Mouse (Mus musculus): ENCODE data around the gene Slc16a6. TPM values are rescaled to one million over a fixed set of nuclear protein-coding genes. Genes with fewer than 3 reads are reported as not detected.
"Not testable (repeated sequence)": the region's sequence is repeated elsewhere in the genome, so short reads cannot be mapped to it uniquely, and the experiment has no call there.

Gene Slc16a6
- total RNA-seq (2021) = 1 to 10 TPM; 3.7 to 7.1 TPM
- long read RNA-seq, experiment 1, partial matches to known transcripts = 0 of 2 reads
- long read RNA-seq, experiment 1, other reads (novel, unspliced or antisense) = 0 of 2 reads
- long read RNA-seq, experiment 2, partial matches to known transcripts = 0 of 1 reads
- long read RNA-seq, experiment 2, other reads (novel, unspliced or antisense) = 1 of 1 reads

- peak; percentile 52 for DNase-seq (ENCODE audit: low spot score)
Observed at GRCm38 (mm10) chr11:109473171-109474085, at the start of gene Slc16a6, which contains the start of gene Arsg. Gene Slc16a6 (minus strand): TSS chr11:109473598. Gene Arsg (plus strand): TSS chr11:109473374.

- no peak for DNase-seq (ENCODE audit: low spot score)
Observed at GRCm38 (mm10) chr11:109520958-109521357, 47.6 kb upstream of the Slc16a6 start.

DNA sequence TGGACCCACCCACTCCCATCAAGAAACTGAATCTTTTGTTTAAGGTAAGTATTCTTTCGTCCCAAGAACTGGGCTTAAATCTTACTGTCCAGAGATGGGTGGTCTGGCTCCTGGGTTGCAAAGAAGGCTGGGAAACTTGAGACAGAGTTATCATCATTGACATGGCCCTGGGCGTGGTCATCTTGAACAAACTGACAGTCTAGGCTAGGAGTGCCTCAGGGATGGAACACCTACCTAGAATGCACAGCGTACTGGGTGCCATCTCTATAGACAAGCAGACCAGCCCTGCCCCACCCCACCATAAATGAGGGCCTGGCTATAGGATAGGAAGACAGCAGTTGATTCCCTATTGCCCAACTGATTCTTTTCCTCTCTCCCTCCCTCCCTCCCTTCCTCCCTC lies 44.4 kb upstream of the Slc16a6 start:
- DNase-seq (ENCODE audit: low spot score) = no peak

- DNase-seq (ENCODE audit: low spot score) = no peak
Observed at GRCm38 (mm10) chr11:109517330-109517729, 43.9 kb upstream of the Slc16a6 start.

DNA sequence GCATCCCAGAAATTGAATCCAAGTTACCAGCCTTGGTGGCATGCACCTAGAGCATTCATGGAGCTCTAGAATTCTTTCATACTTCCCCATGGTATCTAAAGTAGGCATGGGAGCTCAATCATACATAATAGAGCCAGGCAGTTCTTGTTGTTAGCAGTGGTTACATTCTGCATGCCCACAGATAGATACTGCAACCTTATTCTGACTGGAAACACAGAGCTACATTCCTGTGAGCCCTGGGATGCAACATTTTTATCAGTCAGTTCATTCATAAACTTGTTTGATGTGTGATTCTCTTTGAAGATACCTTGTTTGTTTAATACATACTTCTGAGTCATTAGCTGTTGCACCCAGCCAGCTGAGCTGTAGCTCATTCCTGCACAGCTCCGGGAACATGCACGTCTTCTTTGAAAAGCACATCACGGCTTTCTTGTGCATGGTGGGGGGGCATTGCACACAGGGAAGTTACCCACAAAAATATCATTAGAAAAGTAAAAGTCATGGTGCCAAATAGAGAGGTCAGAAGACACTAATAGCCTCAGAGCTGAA lies 40.7 kb upstream of the Slc16a6 start:
- no peak for DNase-seq (ENCODE audit: low spot score)

GRCm38 (mm10) chr11:109512995-109513675 lies 39.7 kb upstream of the Slc16a6 start:
- DNase-seq (ENCODE audit: low spot score) = no peak

GRCm38 (mm10) chr11:109507068-109507467 lies 33.7 kb upstream of the Slc16a6 start:
- no peak for DNase-seq (ENCODE audit: low spot score)

DNA sequence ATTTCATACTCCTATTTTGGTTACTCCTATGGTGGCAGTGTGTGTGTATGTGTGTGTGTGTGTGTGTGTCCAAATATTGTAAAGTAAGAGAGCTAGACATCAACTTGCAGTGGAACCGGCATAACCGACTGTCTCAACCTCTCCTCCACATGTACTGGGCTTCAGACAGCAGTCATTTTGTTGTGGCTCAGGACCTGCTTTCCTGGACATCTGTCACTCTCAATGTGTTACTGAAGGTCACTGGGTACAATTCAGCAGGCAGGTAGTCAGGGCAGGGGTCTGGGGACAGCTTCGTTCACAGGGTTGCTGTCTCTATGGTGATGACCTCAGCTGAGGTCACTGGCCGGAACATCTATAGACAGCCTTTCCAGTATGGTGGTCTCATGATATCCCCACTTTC lies 32.4 kb upstream of the Slc16a6 start:
- DNase-seq (ENCODE audit: low spot score) = no peak

DNA sequence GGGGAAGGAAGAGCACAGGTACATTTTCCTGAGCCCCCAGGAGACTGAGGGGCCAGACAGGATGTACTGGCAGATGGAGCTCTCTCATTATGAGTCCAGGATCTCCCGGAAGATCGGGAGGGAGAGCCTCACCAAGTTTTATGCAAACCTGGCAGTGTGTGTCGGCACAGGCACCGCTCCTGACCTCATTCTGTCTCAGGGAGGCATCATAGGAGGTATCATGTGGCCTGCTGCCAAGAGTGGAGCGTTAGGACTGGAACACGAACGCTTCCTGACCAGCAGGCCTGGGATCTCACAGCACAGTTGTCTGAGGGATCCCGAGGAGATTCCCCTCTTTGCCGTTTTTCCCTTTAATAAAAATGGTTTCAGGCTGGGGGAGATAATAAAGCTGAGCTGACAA lies 31.6 kb upstream of the Slc16a6 start:
- peak; percentile 36 for DNase-seq (ENCODE audit: low spot score)

DNA sequence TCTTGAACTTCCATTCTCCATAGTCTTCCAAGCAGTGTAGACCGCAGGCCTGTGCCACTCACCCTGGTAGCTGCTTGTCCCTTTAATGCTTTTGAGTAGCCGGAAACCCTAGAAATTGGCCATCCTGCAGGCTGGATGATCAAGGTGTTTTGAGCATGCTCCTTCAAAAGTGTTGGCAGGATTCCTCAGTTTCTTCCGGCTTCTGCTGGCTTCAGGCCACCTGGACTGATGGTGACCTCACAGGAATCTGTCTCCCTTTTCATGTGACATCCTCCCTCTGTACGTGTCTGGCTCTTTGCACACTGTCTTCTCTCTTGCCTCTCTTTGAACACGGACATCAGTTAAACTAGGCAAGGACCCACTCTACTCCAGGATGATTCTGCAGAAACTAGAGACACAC lies 26.8 kb upstream of the Slc16a6 start:
- no peak for DNase-seq (ENCODE audit: low spot score)

DNA sequence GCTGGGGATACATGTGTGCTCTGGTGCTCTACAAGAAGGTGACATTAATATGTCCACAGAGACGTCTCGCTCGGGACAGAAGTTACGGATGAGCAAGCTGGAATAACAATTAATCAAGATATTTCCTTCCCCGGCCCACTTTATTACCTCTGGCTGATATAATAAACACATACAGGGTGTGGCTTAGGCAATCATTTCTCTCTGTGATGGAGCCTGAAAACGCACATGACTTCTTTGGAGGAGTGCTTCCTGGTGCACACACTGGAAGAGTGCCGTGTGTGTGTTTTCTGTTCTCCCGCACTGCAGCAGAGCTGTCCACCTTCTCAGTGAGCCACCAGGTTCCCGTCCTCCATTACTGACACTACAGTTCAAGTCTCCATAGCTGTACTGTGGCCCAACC lies 24.6 kb upstream of the Slc16a6 start:
- no peak for DNase-seq (ENCODE audit: low spot score)

DNA sequence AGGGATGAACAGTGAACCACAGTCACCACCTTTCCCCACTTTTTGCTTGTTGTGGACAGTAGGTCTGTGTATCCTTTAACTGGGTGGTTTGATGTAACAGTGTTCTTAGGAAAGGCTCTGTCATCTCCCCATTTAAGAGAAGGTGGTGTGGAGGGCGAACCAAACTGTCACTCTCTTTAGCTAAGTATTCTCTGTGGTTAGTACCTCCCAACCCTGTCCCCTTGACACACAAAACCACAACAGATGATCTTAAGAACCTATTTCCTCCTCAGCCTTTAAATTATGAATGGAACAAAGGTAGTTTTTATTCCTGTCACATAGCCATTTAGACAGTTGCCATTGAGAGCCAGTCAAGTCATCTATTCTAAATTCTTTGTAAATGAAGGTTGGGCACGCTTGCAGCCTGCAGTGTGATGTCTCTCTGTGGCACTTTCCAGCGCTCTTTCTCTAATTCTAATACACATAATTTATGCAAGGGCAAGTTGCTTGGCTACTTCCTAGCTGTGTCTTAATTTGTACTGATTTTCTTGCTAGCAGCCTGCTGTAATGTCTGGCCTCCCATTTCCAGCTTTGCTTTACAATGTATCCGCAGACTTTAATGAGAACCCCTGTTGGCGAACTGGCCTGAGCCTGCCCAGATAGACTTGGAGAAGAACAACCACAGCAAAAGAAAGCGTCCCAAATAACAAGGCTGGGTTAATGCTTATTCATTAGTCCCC lies 23.8 kb upstream of the Slc16a6 start:
- DNase-seq (ENCODE audit: low spot score) = no peak

GRCm38 (mm10) chr11:109496475-109496993 lies 23.1 kb upstream of the Slc16a6 start:
- no peak for DNase-seq (ENCODE audit: low spot score)

GRCm38 (mm10) chr11:109495771-109496474 lies 22.5 kb upstream of the Slc16a6 start:
- DNase-seq (ENCODE audit: low spot score) = no peak

- no peak for DNase-seq (ENCODE audit: low spot score)
Observed at GRCm38 (mm10) chr11:109494890-109495770, 21.7 kb upstream of the Slc16a6 start.

- not testable (repeated sequence) for DNase-seq (ENCODE audit: low spot score)
Observed at GRCm38 (mm10) chr11:109492847-109493464, 19.6 kb upstream of the Slc16a6 start.

DNA sequence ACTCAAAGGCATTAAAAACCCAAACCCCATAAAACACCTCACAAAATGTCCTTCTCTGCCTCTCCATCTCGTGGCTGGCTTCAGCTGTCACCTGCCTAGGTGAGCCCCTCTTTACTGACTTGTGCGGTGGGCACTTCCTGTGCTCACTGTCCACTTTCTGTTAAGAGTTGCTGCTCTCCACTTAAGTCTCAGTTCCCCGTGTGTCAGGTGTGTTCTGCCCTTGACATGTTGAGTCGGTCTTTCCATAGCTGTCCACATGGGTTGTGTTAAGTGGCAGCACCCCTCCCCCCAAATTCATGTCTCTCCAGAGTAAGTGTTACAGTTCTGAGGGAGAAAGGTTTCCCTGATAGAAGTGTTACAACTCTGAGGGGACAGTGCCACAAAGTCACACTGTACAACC lies 18.4 kb upstream of the Slc16a6 start:
- no peak for DNase-seq (ENCODE audit: low spot score)

- DNase-seq (ENCODE audit: low spot score) = no peak
Observed at GRCm38 (mm10) chr11:109489763-109490162, 16.4 kb upstream of the Slc16a6 start.
